Mouse (Mus musculus) layer of hippocampus, postnatal 36 days (tissue): Measurements from ENCODE around the gene Cask. TPM values are rescaled to one million over a fixed set of nuclear protein-coding genes. Genes with fewer than 3 reads are reported as not detected.

Experiments
- microRNA-seq, 2 experiments: library from miRNA; unstranded; fragments of <30 nt; microRNA quantifications; one replicate each; pipeline ENCODE4 v1.2.0; 2021
- total RNA-seq, 2 experiments: library from RNA; stranded (reverse); gene quantifications; 2 replicates each; pipeline ENCODE4 v1.2.3; 2021

Gene Cask
- total RNA-seq, 2 experiments from 2014 or later, result 81.2 to 84.8 TPM

Small RNAs within 50 kb of the gene (microRNA-seq; reads per million reads assigned to microRNA genes)
- 0 reads per million in 2 experiments for gene Gm25246

Other genes starting within 250 kb of the Cask start
- 10 to 100 TPM; 10.8 to 13.2 TPM for gene Gpr34, start 219.3 kb downstream of the Cask start, total RNA-seq
- gene Gpr82, start 190.0 kb downstream of the Cask start, total RNA-seq, result not detected